Mouse (Mus musculus): ENCODE data around the gene Shisa6. TPM values are rescaled to one million over a fixed set of nuclear protein-coding genes. Genes with fewer than 3 reads are reported as not detected.

Gene Shisa6
- total and polyA plus RNA-seq, 3 experiments, result 0.27 to 0.66 (median 0.31) TPM

DNA sequence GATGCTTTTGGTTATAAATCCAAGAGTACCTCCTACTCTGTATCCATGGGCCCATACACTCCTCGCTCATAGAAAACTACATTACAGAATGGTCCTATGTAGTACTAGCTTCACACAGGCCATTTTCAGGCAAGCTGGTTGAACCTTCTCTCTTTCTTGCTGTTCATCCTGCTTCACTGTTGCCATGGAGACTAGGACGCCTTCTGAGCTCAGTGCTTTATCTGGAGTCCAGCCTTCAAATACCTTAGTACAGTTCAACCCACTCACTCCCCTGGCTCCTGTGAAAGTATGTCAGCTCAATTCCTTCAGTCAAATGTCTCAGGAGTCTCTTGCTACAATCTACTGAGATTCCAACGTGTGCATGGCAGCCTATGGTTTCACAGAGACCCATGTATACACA, 154.0 kb downstream of the Shisa6 start:
- intact Hi-C loops (cut with DNase I), result no loop called here
- Histone ChIP-seq H3K4me3 (no peak overlapping the region), H3K79me2 (replicated peaks; ENCODE audit: control insufficient read depth, insufficient read depth, low read length) (no peaks in the 10 kb centered on the region), H3K27ac (no peak overlapping the region), H3K27me3 (ENCODE audit: control insufficient read depth, insufficient read depth, low read length) (no peaks in the 10 kb centered on the region), H3K4me1 (ENCODE audit: control insufficient read depth, insufficient read depth, low read length) (no peaks in the 10 kb centered on the region), H3K9ac (ENCODE audit: low read depth, low read length) (no peak overlapping the region), H3K36me3 (ENCODE audit: control insufficient read depth, insufficient read depth, low read length) (no peaks in the 10 kb centered on the region)
- 66% methylated on average over 3 of the region's 3 CpGs for WGBS
- TF ChIP-seq EP300 (IDR thresholded peaks at IDR 0.05; ENCODE audit: insufficient read depth, low read depth, low read length) (no peak), CTCF (IDR thresholded peaks at IDR 0.05) (no peak), POLR2A (IDR thresholded peaks at IDR 0.05; ENCODE audit: insufficient read depth, low read depth, low read length) (no peak)
- DNase-seq, result no peak

DNA sequence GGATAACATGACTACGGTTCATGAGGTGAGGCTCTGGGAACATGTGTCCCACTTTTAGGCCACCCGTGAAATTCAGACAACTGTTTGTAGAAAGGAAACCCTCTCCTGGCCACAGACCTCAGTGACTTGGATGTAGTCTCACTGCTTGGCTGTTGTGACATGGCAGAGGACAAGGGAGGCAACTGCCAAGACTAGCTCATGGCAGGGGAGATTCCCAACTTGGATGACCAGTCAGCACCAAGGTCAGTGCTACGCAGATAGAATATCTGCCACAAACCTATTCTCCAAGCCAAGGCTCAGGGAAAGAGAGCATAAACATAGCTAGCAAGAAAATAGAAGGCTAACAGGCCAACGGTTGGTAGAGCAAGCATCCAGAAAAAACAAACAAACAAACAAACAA, 156.0 kb downstream of the Shisa6 start:
- Histone ChIP-seq H3K4me3 (no peak overlapping the region), H3K27ac (no peak overlapping the region), H3K4me1 (ENCODE audit: control insufficient read depth, insufficient read depth, low read length) (no peaks in the 10 kb centered on the region), H3K27me3 (ENCODE audit: control insufficient read depth, insufficient read depth, low read length) (no peaks in the 10 kb centered on the region), H3K9ac (ENCODE audit: low read depth, low read length) (no peak overlapping the region), H3K79me2 (replicated peaks; ENCODE audit: control insufficient read depth, insufficient read depth, low read length) (no peaks in the 10 kb centered on the region), H3K36me3 (ENCODE audit: control insufficient read depth, insufficient read depth, low read length) (no peaks in the 10 kb centered on the region)
- peak in 1 of 2 experiments; percentile 11 for DNase-seq
- 65% methylated on average over 4 of the region's 4 CpGs for WGBS
- intact Hi-C loops (cut with DNase I), result no loop called here
- TF ChIP-seq POLR2A (IDR thresholded peaks at IDR 0.05; ENCODE audit: insufficient read depth, low read depth, low read length) (no peak), EP300 (IDR thresholded peaks at IDR 0.05; ENCODE audit: insufficient read depth, low read depth, low read length) (no peak), CTCF (IDR thresholded peaks at IDR 0.05) (no peak)

DNA sequence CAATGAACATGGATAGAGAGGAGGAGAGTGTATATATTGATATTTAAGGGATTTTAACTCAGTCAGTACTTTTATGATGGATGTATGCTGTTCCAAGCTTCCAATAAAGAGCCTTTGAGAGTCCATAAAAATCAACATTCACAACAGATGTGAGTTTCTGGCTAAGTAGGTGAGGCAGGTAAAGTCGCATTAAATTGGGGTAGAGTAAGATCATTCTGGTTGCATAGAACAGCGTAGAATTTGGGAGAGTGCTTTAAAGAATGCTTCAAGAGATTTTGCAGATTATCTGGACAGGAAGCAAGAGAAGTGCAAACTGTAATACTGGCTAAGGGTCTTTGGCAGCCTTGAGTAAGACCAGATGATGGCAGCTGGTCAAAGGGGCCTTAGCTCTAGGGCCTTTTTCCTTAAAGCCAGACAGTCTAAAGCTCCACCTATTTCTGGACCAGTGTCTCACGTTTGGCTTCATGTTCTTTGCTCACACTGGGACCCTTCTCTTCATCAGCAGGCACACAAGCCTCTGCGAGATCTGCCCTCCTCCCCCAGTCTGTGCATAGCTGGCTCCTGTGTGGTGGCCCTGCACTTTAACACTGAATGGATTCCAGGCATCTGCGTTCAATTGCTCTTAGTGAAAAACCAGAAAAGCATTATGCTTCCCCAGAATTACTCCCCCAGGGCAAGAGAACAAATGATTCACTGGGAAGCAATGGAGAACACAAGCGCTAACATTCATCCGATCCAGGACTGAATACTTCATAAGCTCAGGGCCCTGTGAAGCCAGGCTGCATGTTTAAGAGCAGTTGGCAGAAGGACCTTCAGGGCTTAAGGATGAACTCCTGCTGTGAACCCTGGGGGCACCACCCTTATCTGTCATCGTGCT, 158.7 kb downstream of the Shisa6 start:
- Histone ChIP-seq H3K36me3 (ENCODE audit: control insufficient read depth, insufficient read depth, low read length) (no peaks in the 10 kb centered on the region), H3K79me2 (replicated peaks; ENCODE audit: control insufficient read depth, insufficient read depth, low read length) (no peaks in the 10 kb centered on the region), H3K27ac (no peak overlapping the region), H3K27me3 (ENCODE audit: control insufficient read depth, insufficient read depth, low read length) (no peaks in the 10 kb centered on the region), H3K4me1 (ENCODE audit: control insufficient read depth, insufficient read depth, low read length) (no peaks in the 10 kb centered on the region), H3K4me3 (no peak overlapping the region), H3K9ac (ENCODE audit: low read depth, low read length) (no peak overlapping the region)
- intact Hi-C loops (cut with DNase I), result no loop called here
- DNase-seq, result no peak
- 54% methylated on average over 8 of the region's 8 CpGs for WGBS
- TF ChIP-seq CTCF (IDR thresholded peaks at IDR 0.05) (no peak), POLR2A (IDR thresholded peaks at IDR 0.05; ENCODE audit: insufficient read depth, low read depth, low read length) (no peak), EP300 (IDR thresholded peaks at IDR 0.05; ENCODE audit: insufficient read depth, low read depth, low read length) (no peak)

DNA sequence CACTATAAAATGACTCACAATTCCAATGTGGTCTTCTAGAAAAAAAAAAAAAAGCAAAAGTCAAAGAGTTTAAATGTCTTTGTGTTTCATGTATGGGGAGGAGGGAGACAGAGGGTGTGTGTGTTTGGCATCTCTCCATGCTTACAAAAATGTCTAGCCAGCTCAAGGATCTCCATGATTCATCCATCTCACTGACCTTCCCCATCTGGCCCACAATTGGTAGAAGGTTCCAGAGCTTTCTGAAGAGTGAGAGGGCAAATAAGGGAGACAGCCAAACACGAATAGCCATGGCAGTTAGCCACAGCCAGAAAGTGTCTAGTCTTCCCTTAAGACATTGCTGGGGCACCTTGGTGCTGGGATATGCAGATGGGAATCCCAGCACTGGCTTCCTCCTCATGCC, 166.0 kb downstream of the Shisa6 start:
- Histone ChIP-seq H3K36me3 (ENCODE audit: control insufficient read depth, insufficient read depth, low read length) (no peaks in the 10 kb centered on the region), H3K27ac (no peak overlapping the region), H3K79me2 (replicated peaks; ENCODE audit: control insufficient read depth, insufficient read depth, low read length) (no peaks in the 10 kb centered on the region), H3K9ac (ENCODE audit: low read depth, low read length) (no peak overlapping the region), H3K4me3 (no peak overlapping the region), H3K27me3 (ENCODE audit: control insufficient read depth, insufficient read depth, low read length) (no peaks in the 10 kb centered on the region), H3K4me1 (ENCODE audit: control insufficient read depth, insufficient read depth, low read length) (no peaks in the 10 kb centered on the region)
- 65% methylated on average over 1 of the region's 1 CpGs for WGBS
- intact Hi-C loops (cut with DNase I), result no loop called here
- no peak for TF ChIP-seq POLR2A (IDR thresholded peaks at IDR 0.05; ENCODE audit: insufficient read depth, low read depth, low read length)
- TF ChIP-seq EP300 (IDR thresholded peaks at IDR 0.05; ENCODE audit: insufficient read depth, low read depth, low read length), result no peak
- TF ChIP-seq CTCF (IDR thresholded peaks at IDR 0.05), result no peak
- no peak for DNase-seq

DNA sequence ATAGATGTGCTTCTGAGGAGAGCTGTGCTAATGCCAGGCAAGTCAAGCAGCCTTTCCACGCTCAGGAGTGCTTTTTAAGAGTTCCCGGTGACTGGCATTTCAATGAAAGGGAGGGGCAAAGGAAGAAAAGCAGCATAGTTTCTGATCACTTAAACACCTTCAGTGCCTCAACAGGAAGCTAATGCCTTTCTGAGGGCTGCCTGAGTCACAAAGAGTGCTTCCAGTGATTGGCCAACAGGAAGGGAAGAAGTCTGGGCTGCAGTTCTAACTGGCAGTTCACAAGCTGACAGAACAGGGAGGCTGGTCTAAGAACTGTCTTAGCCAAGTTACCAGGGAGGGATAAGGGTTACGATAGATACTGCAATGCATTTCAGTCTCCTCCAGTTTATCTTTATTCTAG, 180.9 kb downstream of the Shisa6 start:
- Histone ChIP-seq H3K27ac (no peak overlapping the region), H3K36me3 (ENCODE audit: control insufficient read depth, insufficient read depth, low read length) (no peaks in the 10 kb centered on the region), H3K9ac (ENCODE audit: low read depth, low read length) (no peak overlapping the region), H3K27me3 (ENCODE audit: control insufficient read depth, insufficient read depth, low read length) (no peaks in the 10 kb centered on the region), H3K79me2 (replicated peaks; ENCODE audit: control insufficient read depth, insufficient read depth, low read length) (no peaks in the 10 kb centered on the region), H3K4me1 (ENCODE audit: control insufficient read depth, insufficient read depth, low read length) (no peaks in the 10 kb centered on the region), H3K4me3 (no peak overlapping the region)
- intact Hi-C loops (cut with DNase I), result no loop called here
- no peak for TF ChIP-seq EP300 (IDR thresholded peaks at IDR 0.05; ENCODE audit: insufficient read depth, low read depth, low read length)
- no peak for TF ChIP-seq POLR2A (IDR thresholded peaks at IDR 0.05; ENCODE audit: insufficient read depth, low read depth, low read length)
- no peak for TF ChIP-seq CTCF (IDR thresholded peaks at IDR 0.05)
- no peak for DNase-seq
- WGBS, result 57% methylated on average over 3 of the region's 3 CpGs

DNA sequence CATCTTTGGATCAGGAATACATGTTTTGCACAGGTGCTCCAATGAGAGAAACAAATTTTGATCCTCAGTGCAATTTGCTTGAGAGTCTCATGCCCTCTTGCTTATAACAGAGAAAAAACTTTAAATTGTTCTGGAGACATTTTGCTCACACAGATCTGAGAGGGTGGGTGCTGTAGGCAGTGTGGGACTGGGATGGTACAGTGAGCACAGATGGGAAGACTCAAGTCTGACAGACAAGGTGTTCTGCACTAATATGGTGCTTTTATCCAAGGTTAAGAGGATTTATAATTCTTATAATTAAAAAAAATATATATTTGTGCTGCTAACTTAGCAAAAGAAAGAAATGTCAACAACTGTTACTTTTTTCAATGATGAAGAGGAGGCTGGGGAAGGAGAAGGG, 189.5 kb downstream of the Shisa6 start:
- no peak overlapping the region for H3K4me3 ChIP-seq
- H3K36me3 ChIP-seq (ENCODE audit: control insufficient read depth, insufficient read depth, low read length), result no peaks in the 10 kb centered on the region
- no peak for DNase-seq
- TF ChIP-seq CTCF (IDR thresholded peaks at IDR 0.05), result no peak
- TF ChIP-seq POLR2A (IDR thresholded peaks at IDR 0.05; ENCODE audit: insufficient read depth, low read depth, low read length), result no peak
- no peak for TF ChIP-seq EP300 (IDR thresholded peaks at IDR 0.05; ENCODE audit: insufficient read depth, low read depth, low read length)
- intact Hi-C loops (cut with DNase I), result no loop called here
- H3K9ac ChIP-seq (ENCODE audit: low read depth, low read length), result no peak overlapping the region
- H3K79me2 ChIP-seq (replicated peaks; ENCODE audit: control insufficient read depth, insufficient read depth, low read length), result no peaks in the 10 kb centered on the region
- H3K27me3 ChIP-seq (ENCODE audit: control insufficient read depth, insufficient read depth, low read length), result no peaks in the 10 kb centered on the region
- no peak overlapping the region for H3K27ac ChIP-seq
- no peaks in the 10 kb centered on the region for H3K4me1 ChIP-seq (ENCODE audit: control insufficient read depth, insufficient read depth, low read length)
